Mouse (Mus musculus): ENCODE measurements at regions not wholly inside any gene's neighbourhood (a gene's known extent, or its start where the extent isn't known, plus 50 kb on each side); places are given as distances from the start of the nearest gene placed in this dataset.
"Not testable (repeated sequence)": the region's sequence is repeated elsewhere in the genome, so short reads cannot be mapped to it uniquely, and the experiment has no call there.

- DNase-seq (ENCODE audit: low read depth, low spot score): no peak
These were observed 64.5 kb upstream of the Nap1l2 start for GRCm38 (mm10) chrX:103250961-103251360.

GRCm38 (mm10) chrX:103251478-103251877 is 65.0 kb upstream of the Nap1l2 start:
- DNase-seq (ENCODE audit: low read depth, low spot score): not testable (repeated sequence)

DNA sequence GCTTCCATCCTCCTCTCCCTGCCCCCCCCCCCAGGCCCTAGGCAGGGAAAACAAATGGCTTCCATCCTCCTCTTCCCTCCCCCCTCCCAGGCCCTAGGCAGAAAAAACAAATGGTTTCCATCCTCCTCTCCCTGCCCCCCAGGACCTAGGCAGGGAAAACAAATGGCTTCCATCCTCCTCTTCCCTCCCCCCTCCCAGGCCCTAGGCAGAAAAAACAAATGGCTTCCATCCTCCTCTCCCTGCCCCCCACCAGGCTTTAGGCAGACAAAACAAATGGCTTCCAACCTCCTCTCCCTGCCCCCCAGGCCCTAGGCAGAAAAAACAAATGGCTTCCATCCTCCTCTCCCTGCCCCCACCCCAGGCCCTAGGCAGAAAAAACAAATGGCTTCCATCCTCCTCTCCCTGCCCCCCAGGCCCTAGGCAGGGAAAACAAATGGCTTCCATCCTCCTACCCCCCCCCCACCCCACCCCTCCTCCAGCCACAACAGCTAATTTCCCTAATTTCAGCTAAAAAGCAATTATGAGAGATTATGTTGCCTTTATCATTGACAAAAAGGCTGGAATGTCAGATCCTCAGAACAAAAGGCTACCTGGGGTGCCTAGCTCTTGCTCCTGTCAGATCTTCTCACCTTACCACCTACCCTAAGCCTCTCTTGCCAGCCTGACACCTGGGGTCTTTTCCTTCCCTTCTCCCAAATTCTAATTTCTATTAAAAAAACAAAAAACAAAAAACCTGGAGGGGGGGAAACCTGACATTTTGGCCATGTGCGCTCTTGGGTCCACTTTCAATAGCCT is 65.8 kb upstream of the Nap1l2 start:
- DNase-seq (ENCODE audit: low read depth, low spot score): not testable (repeated sequence)

GRCm38 (mm10) chrX:103252881-103253280 is 66.4 kb upstream of the Nap1l2 start:
- DNase-seq (ENCODE audit: low read depth, low spot score): no peak

DNA sequence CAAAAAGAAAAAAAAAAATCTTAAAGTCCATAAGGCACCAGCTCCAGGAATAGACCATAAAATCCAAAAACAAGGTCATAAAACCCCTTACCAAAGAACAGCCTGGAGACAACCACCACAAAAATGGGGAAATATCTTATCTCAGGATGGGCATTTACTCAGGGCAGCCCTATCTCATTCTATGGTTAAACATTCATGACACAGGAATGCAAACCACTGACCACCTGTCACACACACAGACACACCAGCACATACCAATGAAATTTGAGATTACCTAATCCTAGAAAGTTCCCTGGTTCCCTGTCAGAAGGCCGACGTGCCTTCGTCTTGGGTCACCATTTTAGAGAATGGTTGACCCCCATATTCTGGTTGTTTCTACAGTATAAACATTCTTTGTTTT is 66.3 kb upstream of the Cdx4 start:
- no peak for DNase-seq (ENCODE audit: low read depth, low spot score)

GRCm38 (mm10) chrX:103259882-103260281 is 61.3 kb upstream of the Cdx4 start:
- peak; percentile 29 for DNase-seq (ENCODE audit: low read depth, low spot score)
